Mouse (Mus musculus) urinary bladder, postnatal 25 days (tissue): Measurements from ENCODE around the gene Rpl3.

Source experiments
- DNase-seq: peaks from one replicate; pipeline ENCODE4 v3.0.0; 2022; ENCODE audit warnings: low spot score

The Rpl3 gene

DNA sequence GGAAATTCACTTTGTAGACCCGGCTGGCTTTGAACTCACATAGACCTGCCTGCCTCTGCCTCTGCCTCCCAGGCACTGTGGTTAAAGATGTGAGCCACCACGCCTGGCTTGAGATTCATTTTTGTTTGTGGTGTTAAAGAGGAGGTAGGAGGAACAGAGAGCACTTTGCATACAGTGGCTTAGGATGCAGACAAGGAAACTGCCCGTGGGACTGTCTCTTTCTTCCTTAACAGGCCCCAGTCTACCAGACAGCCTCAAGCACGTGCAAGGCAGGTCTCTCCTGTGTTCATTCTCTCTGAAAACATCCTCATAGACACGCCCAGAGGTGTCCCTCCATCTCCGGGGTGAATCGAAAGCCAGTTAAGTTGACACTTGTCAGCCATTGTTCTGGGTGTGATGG is 57.3 kb downstream of the Rpl3 start:
- DNase-seq, result no peak

DNA sequence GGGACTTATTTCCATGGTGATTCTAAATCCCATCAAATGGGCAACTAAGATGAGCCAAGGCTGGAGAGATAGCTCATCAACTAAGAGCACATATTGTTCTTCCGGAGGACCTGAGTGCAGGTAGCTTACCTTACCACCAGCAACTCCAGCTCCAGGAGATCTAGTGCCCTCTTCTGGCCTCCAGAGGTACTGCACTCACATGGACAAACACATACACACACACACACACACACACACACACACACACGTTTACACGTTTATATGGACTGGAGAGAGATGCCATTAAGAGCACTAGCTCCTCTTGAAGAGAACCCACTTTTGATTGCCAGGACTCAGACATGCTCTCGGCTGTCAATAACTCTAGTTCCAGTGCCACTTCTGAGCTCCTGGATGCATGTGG is 60.5 kb downstream of the Rpl3 start:
- DNase-seq, result no peak

DNA sequence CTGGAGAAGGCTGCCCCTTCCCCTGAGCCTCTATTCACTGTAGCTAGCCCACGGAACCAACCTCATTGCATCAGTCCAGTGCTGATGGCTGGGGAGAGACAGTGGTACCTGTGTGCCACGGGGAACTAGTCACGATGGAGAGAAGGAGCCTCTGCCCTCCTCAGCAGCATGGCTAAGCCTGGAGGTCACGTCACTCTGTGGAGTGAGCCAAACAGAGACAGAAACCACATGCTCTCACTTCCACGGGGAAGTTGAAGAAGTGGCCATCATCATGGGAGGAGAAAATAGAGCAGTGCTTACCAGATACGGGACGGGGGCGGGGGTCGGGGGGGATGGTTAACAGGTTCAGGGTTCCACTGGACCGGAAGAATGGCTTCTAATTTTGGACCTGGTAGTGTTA is 61.3 kb downstream of the Rpl3 start:
- no peak for DNase-seq

DNA sequence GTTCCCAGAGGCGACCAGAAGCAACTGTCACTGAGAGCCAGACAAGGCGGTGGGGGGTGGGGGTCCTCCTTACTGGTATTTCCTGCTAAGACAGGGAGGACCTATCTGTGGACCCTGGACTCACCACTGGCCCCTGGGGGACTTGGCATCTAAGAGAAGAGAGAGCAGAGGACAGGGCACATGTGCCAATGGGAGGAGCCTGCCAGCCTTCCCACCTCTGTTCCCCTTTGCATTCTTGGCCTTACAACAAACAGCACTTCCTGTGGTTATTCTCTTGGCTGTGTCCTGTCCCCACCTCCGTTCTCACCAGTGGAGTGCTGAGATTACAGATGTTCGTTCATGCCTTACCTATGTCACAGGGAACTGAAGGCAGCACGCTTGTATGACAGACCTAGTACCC is 62.8 kb downstream of the Rpl3 start:
- no peak for DNase-seq
